In genomic region chr1:119329693-119330434, GRCm38 (mm10) we compare ENCODE assay signal across 9 mouse cellular contexts.
A peak's percentile ranks its signal among the peaks of the same experiment; 100 is the strongest.
DNase-seq lines count a peak whose midpoint lies in the region; ATAC-seq and TF ChIP-seq lines count a peak whose summit lies in the region.
"Had no signal": no experiment of that assay in that cellular context is flagged by ENCODE, and none has a peak within 500 bp of the region (broad histone marks: within the 10 kb centered on the region; RNA-seq: fewer than 3 reads in every experiment).

No protein-coding gene starts in this region.

- no peaks in the 10 kb centered on the region for H3K9me3 ChIP-seq in hindbrain, embryonic 14.5 days (ENCODE audit: control insufficient read depth, low read length)
- H3K9me3 ChIP-seq in neural tube, embryonic 13.5 days: no peaks in the 10 kb centered on the region
- no peaks in the 10 kb centered on the region for H3K9me3 ChIP-seq in embryonic facial prominence, embryonic 10.5 days
- H3K9me3 ChIP-seq: megakaryocyte, embryonic 14.5 days had no signal

- no peak for TF ChIP-seq POLR2A in brain, embryonic 14.5 days (IDR thresholded peaks at IDR 0.05; ENCODE audit: borderline replicate concordance, extremely low read depth, insufficient read depth, insufficient read length, poor library complexity, severe bottlenecking)

- peak overlapping the region; percentile 78; the same call in 1 of the 2 replicates for H3K27ac ChIP-seq in hindbrain, embryonic 14.5 days
- H3K27ac ChIP-seq in neural tube, embryonic 13.5 days (replicated peaks): peak overlapping the region; percentile 75
- no peak overlapping the region for H3K27ac ChIP-seq in embryonic facial prominence, embryonic 10.5 days (replicated peaks)

- H3K4me1 ChIP-seq in hindbrain, embryonic 14.5 days (replicated peaks; ENCODE audit: control insufficient read depth, insufficient read depth, low read length): peaks cover 14% of the 10 kb centered on the region; the same call in 1 of the 2 replicates
- peaks cover 17% of the 10 kb centered on the region for H3K4me1 ChIP-seq in neural tube, embryonic 13.5 days (replicated peaks)
- H3K4me1 ChIP-seq in embryonic facial prominence, embryonic 10.5 days: peaks cover 14% of the 10 kb centered on the region
- H3K4me1 ChIP-seq: megakaryocyte, embryonic 14.5 days had no signal

- no peak for TF ChIP-seq CTCF in brain, embryonic 14.5 days (IDR thresholded peaks at IDR 0.05; ENCODE audit: borderline replicate concordance, extremely low read depth, insufficient read depth, insufficient read length)

- H3K4me3 ChIP-seq in hindbrain, embryonic 14.5 days (replicated peaks; ENCODE audit: low read length): no peak overlapping the region
- no peak overlapping the region for H3K4me3 ChIP-seq in neural tube, embryonic 13.5 days
- H3K4me3 ChIP-seq in embryonic facial prominence, embryonic 10.5 days: no peak overlapping the region
- H3K4me3 ChIP-seq: megakaryocyte, embryonic 14.5 days had no signal

- H3K4me2 ChIP-seq in hindbrain, embryonic 14.5 days (replicated peaks): no peak overlapping the region
- no peak overlapping the region for H3K4me2 ChIP-seq in neural tube, embryonic 13.5 days

- no peaks in the 10 kb centered on the region for H3K27me3 ChIP-seq in hindbrain, embryonic 14.5 days (ENCODE audit: control insufficient read depth, insufficient read depth, low read length)
- H3K27me3 ChIP-seq in neural tube, embryonic 13.5 days: no peaks in the 10 kb centered on the region
- H3K27me3 ChIP-seq in embryonic facial prominence, embryonic 10.5 days (replicated peaks; ENCODE audit: low read depth, poor library complexity, severe bottlenecking): peaks cover 68% of the 10 kb centered on the region
- H3K27me3 ChIP-seq: megakaryocyte, embryonic 14.5 days had no signal

- peak; percentile 38; the same call in 1 of the 2 replicates for ATAC-seq in hindbrain, embryonic 14.5 days (ENCODE audit: low FRiP score)
- peak; percentile 37; the same call in 1 of the 2 replicates for ATAC-seq in neural tube, embryonic 13.5 days (ENCODE audit: low read depth)

- H3K36me3 ChIP-seq in hindbrain, embryonic 14.5 days (replicated peaks; ENCODE audit: control insufficient read depth, insufficient read depth): no peaks in the 10 kb centered on the region
- H3K36me3 ChIP-seq in neural tube, embryonic 13.5 days: no peaks in the 10 kb centered on the region
- no peaks in the 10 kb centered on the region for H3K36me3 ChIP-seq in embryonic facial prominence, embryonic 10.5 days (replicated peaks)

- peak; percentile 21 for DNase-seq in embryo, embryonic 10.5 days (ENCODE audit: low spot score)
- no peak for DNase-seq in embryo, embryonic 9.5 days (ENCODE audit: extremely low spot score)
- DNase-seq in brain, embryonic 14.5 days (ENCODE audit: low read depth): peak; percentile 92
- DNase-seq in hindbrain, embryonic 14.5 days (ENCODE audit: low spot score): peak; percentile 25
- no peak for DNase-seq in gastrocnemius, postnatal 25 days
- DNase-seq in urinary bladder, postnatal 4 days (ENCODE audit: low spot score in 2 of 2): no peak
- DNase-seq in embryonic facial prominence, embryonic 10.5 days (ENCODE audit: low spot score): no peak

- H3K9ac ChIP-seq in hindbrain, embryonic 14.5 days: no peak overlapping the region
- no peak overlapping the region; the same call in 1 of the 2 replicates for H3K9ac ChIP-seq in neural tube, embryonic 13.5 days

- WGBS in hindbrain, embryonic 14.5 days: 35% methylated on average over 7 of the region's 7 CpGs
- WGBS in neural tube, embryonic 13.5 days: 39% methylated on average over 7 of the region's 7 CpGs
- WGBS in embryonic facial prominence, embryonic 10.5 days: 27% methylated on average over 7 of the region's 7 CpGs

Comparison
In these comparisons a context has a peak if more than half of its experiments do, and no peak if none do; other contexts are left out.
1. DNase-seq: peak in embryo, embryonic 10.5 days (single experiment), brain, embryonic 14.5 days (single experiment) and hindbrain, embryonic 14.5 days (single experiment); none in embryo, embryonic 9.5 days (single experiment), gastrocnemius, postnatal 25 days (single experiment), urinary bladder, postnatal 4 days (0 of 2) and embryonic facial prominence, embryonic 10.5 days (single experiment).